Mouse (Mus musculus) kidney, postnatal 25 days (tissue): ENCODE measurements around the gene Borcs5.
"Not testable (repeated sequence)": the region's sequence is repeated elsewhere in the genome, so short reads cannot be mapped to it uniquely, and the experiment has no call there.

ENCODE experiments used
- DNase-seq, 2 experiments: peaks; one replicate each; pipeline ENCODE4 v3.0.0; 2021; ENCODE audit warnings: mixed read lengths in 2 of 2

Gene Borcs5

GRCm38 (mm10) chr6:134677504-134677903 lies 38.2 kb downstream of the Borcs5 start:
- no peak for DNase-seq

GRCm38 (mm10) chr6:134678037-134678436 lies 38.7 kb downstream of the Borcs5 start:
- no peak for DNase-seq

- DNase-seq = not testable (repeated sequence)
These were observed 40.0 kb downstream of the Borcs5 start for GRCm38 (mm10) chr6:134679330-134679729.

GRCm38 (mm10) chr6:134684354-134684915 lies 45.1 kb downstream of the Borcs5 start:
- no peak for DNase-seq

GRCm38 (mm10) chr6:134685040-134685439 lies 45.7 kb downstream of the Borcs5 start:
- no peak for DNase-seq

- no peak for DNase-seq
These were observed 46.2 kb downstream of the Borcs5 start for GRCm38 (mm10) chr6:134685515-134685914.

- DNase-seq = no peak
These were observed 55.2 kb downstream of the Borcs5 start for GRCm38 (mm10) chr6:134694498-134694897.

GRCm38 (mm10) chr6:134694988-134695387 lies 55.7 kb downstream of the Borcs5 start:
- DNase-seq = no peak

- no peak for DNase-seq
These were observed 56.3 kb downstream of the Borcs5 start for GRCm38 (mm10) chr6:134695625-134696024.

GRCm38 (mm10) chr6:134696146-134696545 lies 56.8 kb downstream of the Borcs5 start:
- DNase-seq = peak; percentile 22 to 51

GRCm38 (mm10) chr6:134696554-134696953 lies 57.2 kb downstream of the Borcs5 start:
- DNase-seq = no peak

- peak in 1 of 2 experiments; percentile 43 for DNase-seq
These were observed 58.9 kb downstream of the Borcs5 start for GRCm38 (mm10) chr6:134698243-134698642.

GRCm38 (mm10) chr6:134700451-134701210 lies 61.3 kb downstream of the Borcs5 start:
- peak in 1 of 2 experiments; percentile 56 for DNase-seq

- no peak for DNase-seq
These were observed 61.9 kb downstream of the Borcs5 start for GRCm38 (mm10) chr6:134701211-134701602.

- no peak for DNase-seq
These were observed 62.9 kb downstream of the Borcs5 start for GRCm38 (mm10) chr6:134702184-134702583.

- DNase-seq = peak; percentile 36 to 76
These were observed 63.9 kb downstream of the Borcs5 start for GRCm38 (mm10) chr6:134703053-134703690.

GRCm38 (mm10) chr6:134706467-134706866 lies 67.2 kb downstream of the Borcs5 start:
- DNase-seq = no peak

GRCm38 (mm10) chr6:134710020-134710419 lies 70.7 kb downstream of the Borcs5 start:
- DNase-seq = no peak

GRCm38 (mm10) chr6:134713321-134713720 lies 74.0 kb downstream of the Borcs5 start:
- DNase-seq = no peak

GRCm38 (mm10) chr6:134713897-134714296 lies 74.6 kb downstream of the Borcs5 start:
- no peak for DNase-seq

- no peak for DNase-seq
These were observed 76.9 kb downstream of the Borcs5 start for GRCm38 (mm10) chr6:134716168-134716587.

- peak in 1 of 2 experiments; percentile 51 for DNase-seq
These were observed 78.8 kb downstream of the Borcs5 start for GRCm38 (mm10) chr6:134717886-134718667.

GRCm38 (mm10) chr6:134718668-134719065 lies 79.4 kb downstream of the Borcs5 start:
- peak; percentile 60 to 84 for DNase-seq
